Mouse (Mus musculus) G1E (cell line): Measurements from ENCODE around the gene Sipa1l3. TPM values are rescaled to one million over a fixed set of nuclear protein-coding genes. Genes with fewer than 3 reads are reported as not detected.
A peak's percentile ranks its signal among the peaks of the same experiment; 100 is the strongest.

Source experiments
- ATAC-seq: 2 replicates; pipeline ENCODE4 v1.8.0; 2016; ENCODE audit warnings: mild to moderate bottlenecking; ENCODE audit not compliant: insufficient number of reproducible peaks, poor library complexity, low FRiP score, severe bottlenecking; ENCODE audit errors: extremely low read depth
- DNase-seq: peaks from one replicate; pipeline ENCODE4 v3.0.0; 2012; ENCODE audit warnings: low spot score
- H3K27me3 ChIP-seq: 2 replicates; pipeline ENCODE4 v1.6.1; 2012; ENCODE audit warnings: mild to moderate bottlenecking, low read length, inconsistent platforms; ENCODE audit not compliant: insufficient read depth
- H3K36me3 ChIP-seq: replicated peaks from 2 replicates; pipeline ENCODE3; 2012; ENCODE audit warnings: mild to moderate bottlenecking, inconsistent platforms
- H3K4me1 ChIP-seq: 2 replicates; pipeline ENCODE4 v1.6.1; 2012; ENCODE audit warnings: low read depth, low read length, inconsistent platforms, mixed read lengths; ENCODE audit not compliant: insufficient read depth
- H3K4me3 ChIP-seq: 2 replicates; pipeline ENCODE4 v1.5.1; 2012; ENCODE audit warnings: low read depth, mild to moderate bottlenecking, inconsistent platforms, low read length, moderate library complexity, mixed read lengths
- H3K9me3 ChIP-seq: replicated peaks from 2 replicates; pipeline ENCODE4 v1.6.1; 2012; ENCODE audit warnings: inconsistent platforms
- CTCF ChIP-seq: IDR thresholded peaks from 2 replicates; pipeline ENCODE4 v1.5.1; 2012; ENCODE audit warnings: low read depth, low read length, inconsistent platforms, mixed read lengths
- GATA1 ChIP-seq: IDR thresholded peaks from 2 replicates; pipeline ENCODE4 v1.6.1; 2012; ENCODE audit warnings: borderline replicate concordance, low read length, inconsistent platforms, mixed read lengths
- GATA2 ChIP-seq: IDR thresholded peaks from 2 replicates; pipeline ENCODE4 v1.6.1; 2012; ENCODE audit warnings: low read depth, low read length, inconsistent platforms, borderline replicate concordance
- POLR2AphosphoS5 ChIP-seq: IDR thresholded peaks from 2 replicates; pipeline ENCODE4 v1.6.1; 2012; ENCODE audit warnings: low read depth, low read length, inconsistent platforms; ENCODE audit not compliant: insufficient replicate concordance
- TAL1 ChIP-seq: conservative IDR thresholded peaks from 2 replicates; pipeline ENCODE4 v1.6.1; 2012; ENCODE audit warnings: low read depth, low read length, inconsistent platforms, mixed read lengths
- polyA plus RNA-seq: library from polyadenylated mRNA; stranded (reverse); fragments of >175 nt; gene quantifications from 2 replicates; pipeline ENCODE4 v1.2.3, GENCODE M21; 2012
- total RNA-seq, 2 experiments: library from RNA; stranded (forward) in 1 of 2; stranded (reverse) in 1 of 2; fragments of 200-1000 nt in 1 of 2; fragments of >200 nt in 1 of 2; fragmentation: Nextera tagmentation in 1 of 2; gene quantifications; 2 replicates each; pipeline ENCODE4 v1.2.3; 2014 to 2017

Gene Sipa1l3
- total and polyA plus RNA-seq, 3 experiments = 5.8 to 107 (median 49.6) TPM

GRCm38 (mm10) chr7:29337766-29338165 lies 180.7 kb downstream of the Sipa1l3 start:
- H3K4me3 ChIP-seq = peak overlapping the region; percentile 68
- no peaks in the 10 kb centered on the region for H3K27me3 ChIP-seq
- ATAC-seq = no peak
- peaks cover 76% of the 10 kb centered on the region for H3K36me3 ChIP-seq
- no peaks in the 10 kb centered on the region for H3K9me3 ChIP-seq
- TF ChIP-seq TAL1 = no peak
- TF ChIP-seq GATA1 = no peak
- TF ChIP-seq CTCF = no peak
- TF ChIP-seq GATA2 = no peak
- TF ChIP-seq POLR2AphosphoS5 = no peak
- H3K4me1 ChIP-seq = peaks cover 91% of the 10 kb centered on the region
- DNase-seq = no peak

- no peaks in the 10 kb centered on the region for H3K9me3 ChIP-seq
- H3K36me3 ChIP-seq = peaks cover 80% of the 10 kb centered on the region
- no peak for ATAC-seq
- TF ChIP-seq CTCF (peak; percentile 10; the same call in 1 of the 2 replicates), GATA1 (no peak)
- peak overlapping the region; percentile 68 for H3K4me3 ChIP-seq
- no peaks in the 10 kb centered on the region for H3K27me3 ChIP-seq
- no peak for DNase-seq
- peaks cover 84% of the 10 kb centered on the region for H3K4me1 ChIP-seq
Observed at GRCm38 (mm10) chr7:29336795-29337319, 181.6 kb downstream of the Sipa1l3 start.

- Histone ChIP-seq H3K27me3 (no peaks in the 10 kb centered on the region), H3K9me3 (no peaks in the 10 kb centered on the region), H3K4me1 (peaks cover 76% of the 10 kb centered on the region), H3K4me3 (no peak overlapping the region; the same call in 1 of the 2 replicates), H3K36me3 (peaks cover 80% of the 10 kb centered on the region)
- DNase-seq (no peak), ATAC-seq (no peak)
- TF ChIP-seq POLR2AphosphoS5 (no peak), GATA2 (no peak), GATA1 (no peak), TAL1 (no peak), CTCF (no peak)
Observed at GRCm38 (mm10) chr7:29335841-29336671, 182.4 kb downstream of the Sipa1l3 start.

- ATAC-seq = no peak
- H3K4me3 ChIP-seq = no peak overlapping the region; the same call in 1 of the 2 replicates
- H3K27me3 ChIP-seq = no peaks in the 10 kb centered on the region
- H3K36me3 ChIP-seq = peaks cover 80% of the 10 kb centered on the region
- DNase-seq = no peak
- peaks cover 68% of the 10 kb centered on the region for H3K4me1 ChIP-seq
- TF ChIP-seq TAL1 (no peak), CTCF (0 out of 2 replicates have a peak, but pooled peaks have one; percentile 38)
- no peaks in the 10 kb centered on the region for H3K9me3 ChIP-seq
Observed at GRCm38 (mm10) chr7:29335276-29335675, 183.2 kb downstream of the Sipa1l3 start.

- no peak for ATAC-seq
- Histone ChIP-seq H3K36me3 (peaks cover 88% of the 10 kb centered on the region), H3K9me3 (no peaks in the 10 kb centered on the region), H3K4me3 (no peak overlapping the region), H3K4me1 (peaks cover 57% of the 10 kb centered on the region), H3K27me3 (no peaks in the 10 kb centered on the region)
- TF ChIP-seq POLR2AphosphoS5 (no peak), GATA2 (no peak), GATA1 (no peak), CTCF (no peak)
- no peak for DNase-seq
Observed at GRCm38 (mm10) chr7:29334156-29334555, 184.3 kb downstream of the Sipa1l3 start.

- TF ChIP-seq TAL1 (no peak), GATA1 (no peak), GATA2 (no peak), POLR2AphosphoS5 (no peak), CTCF (no peak)
- Histone ChIP-seq H3K36me3 (peaks cover 91% of the 10 kb centered on the region), H3K27me3 (no peaks in the 10 kb centered on the region), H3K4me1 (peaks cover 11% of the 10 kb centered on the region), H3K9me3 (no peaks in the 10 kb centered on the region), H3K4me3 (no peak overlapping the region)
- ATAC-seq (no peak), DNase-seq (no peak)
Observed at GRCm38 (mm10) chr7:29328984-29329383, 189.5 kb downstream of the Sipa1l3 start.
